Mouse (Mus musculus) c-Kit-positive CD71-negative TER-119-negative erythroid progenitor cells, embryonic 14.5 days (primary cell): Measurements from ENCODE around the gene H2-Eb2.

Experiments used
- DNase-seq: peaks from one replicate; pipeline ENCODE4 v3.0.0-alpha.2; 2013; ENCODE audit warnings: low read depth

Gene H2-Eb2

GRCm38 (mm10) chr17:34325436-34325835 is at the start of gene H2-Eb2:
TSS of gene H2-Eb2 (plus strand) at chr17:34325665.
- no peak for DNase-seq

- DNase-seq = no peak
Observed at GRCm38 (mm10) chr17:34280499-34281038, 44.9 kb upstream of the H2-Eb2 start.

- no peak for DNase-seq
Observed at GRCm38 (mm10) chr17:34281836-34282235, 43.6 kb upstream of the H2-Eb2 start.

GRCm38 (mm10) chr17:34285371-34285770 is 40.1 kb upstream of the H2-Eb2 start:
- no peak for DNase-seq

- no peak for DNase-seq
Observed at GRCm38 (mm10) chr17:34285848-34286247, 39.6 kb upstream of the H2-Eb2 start.

- DNase-seq = no peak
Observed at GRCm38 (mm10) chr17:34286501-34286900, 39.0 kb upstream of the H2-Eb2 start.

GRCm38 (mm10) chr17:34286999-34287398 is 38.5 kb upstream of the H2-Eb2 start:
- no peak for DNase-seq

- peak; percentile 82 for DNase-seq
Observed at GRCm38 (mm10) chr17:34287648-34288047, 37.8 kb upstream of the H2-Eb2 start, which contains the start of gene H2-Aa. TSS of gene H2-Aa (minus strand) at chr17:34287823.

- DNase-seq = no peak
Observed at GRCm38 (mm10) chr17:34288131-34288530, 37.3 kb upstream of the H2-Eb2 start.

GRCm38 (mm10) chr17:34291609-34292008 is 33.9 kb upstream of the H2-Eb2 start:
- peak; percentile 87 for DNase-seq

- DNase-seq = no peak
Observed at GRCm38 (mm10) chr17:34292570-34292969, 32.9 kb upstream of the H2-Eb2 start.

- DNase-seq = peak; percentile 52
Observed at GRCm38 (mm10) chr17:34293533-34293932, 31.9 kb upstream of the H2-Eb2 start.

GRCm38 (mm10) chr17:34294249-34294648 is 31.2 kb upstream of the H2-Eb2 start:
- no peak for DNase-seq

- no peak for DNase-seq
Observed at GRCm38 (mm10) chr17:34295307-34295706, 30.2 kb upstream of the H2-Eb2 start.

- peak; percentile 69 for DNase-seq
Observed at GRCm38 (mm10) chr17:34295891-34296794, 29.3 kb upstream of the H2-Eb2 start.

- no peak for DNase-seq
Observed at GRCm38 (mm10) chr17:34299356-34299755, 26.1 kb upstream of the H2-Eb2 start.

GRCm38 (mm10) chr17:34300071-34300470 is 25.4 kb upstream of the H2-Eb2 start:
- DNase-seq = no peak

- no peak for DNase-seq
Observed at GRCm38 (mm10) chr17:34300691-34301566, 24.5 kb upstream of the H2-Eb2 start.

- DNase-seq = no peak
Observed at GRCm38 (mm10) chr17:34301670-34302190, 23.7 kb upstream of the H2-Eb2 start.

GRCm38 (mm10) chr17:34303789-34304188 is 21.7 kb upstream of the H2-Eb2 start:
- no peak for DNase-seq

GRCm38 (mm10) chr17:34304751-34305150 is 20.7 kb upstream of the H2-Eb2 start:
- DNase-seq = peak; percentile 75

GRCm38 (mm10) chr17:34305380-34306030 is 20.0 kb upstream of the H2-Eb2 start, which contains the start of gene H2-Eb1:
TSS of gene H2-Eb1 (plus strand) at chr17:34305867.
- peak; percentile 74 for DNase-seq
